Mouse (Mus musculus) lung, postnatal 0 days (tissue): ENCODE data around the gene Abhd2.

Experiments
- CTCF ChIP-seq: IDR thresholded peaks from 2 replicates; pipeline ENCODE4 v1.5.1; 2016; ENCODE audit warnings: antibody characterized with exemption, mild to moderate bottlenecking
- EP300 ChIP-seq: IDR thresholded peaks from 2 replicates; pipeline ENCODE4 v1.6.1; 2016; ENCODE audit warnings: antibody characterized with exemption, mild to moderate bottlenecking, control low read depth

- no peak for TF ChIP-seq CTCF
- TF ChIP-seq EP300: no peak
Observed at GRCm38 (mm10) chr7:79317576-79317975, 44.6 kb downstream of the Abhd2 start.
